Mouse (Mus musculus) adrenal gland (tissue): ENCODE measurements at regions not wholly inside any gene's neighbourhood (a gene's known extent, or its start where the extent isn't known, plus 50 kb on each side); places are given as distances from the start of the nearest gene placed in this dataset.
"Not testable (repeated sequence)": the region's sequence is repeated elsewhere in the genome, so short reads cannot be mapped to it uniquely, and the experiment has no call there.

Source experiments
- intact Hi-C: fragments of 180-260 bp; cut with DNase I; formaldehyde crosslinking; loops from one replicate; pipeline ENCODE4 v1.15.1; 2025

DNA sequence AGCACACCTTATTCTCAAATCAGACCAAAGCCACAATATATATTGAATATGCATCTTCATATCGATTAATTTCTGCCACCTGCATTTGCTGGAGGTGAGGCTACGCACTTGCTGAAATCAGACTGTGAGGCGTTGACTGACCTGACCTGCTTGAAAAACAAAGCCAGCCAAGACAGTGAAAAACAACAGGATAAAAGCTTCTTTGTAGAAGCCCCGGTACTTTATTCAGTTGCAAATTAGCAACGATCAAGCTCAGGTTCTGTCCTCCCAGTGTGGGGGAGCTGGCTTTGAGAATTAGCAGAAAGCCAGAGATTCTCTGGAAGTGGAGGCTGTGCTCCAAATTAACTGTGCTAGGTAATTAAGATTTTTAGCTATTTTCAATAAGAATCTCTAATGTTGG is 100.6 kb downstream of the Vmn2r79 start:
- intact Hi-C loops: no loop called here

GRCm38 (mm10) chr7:87099611-87100010 is 103.7 kb downstream of the Vmn2r79 start:
- intact Hi-C loops: not testable (repeated sequence)

GRCm38 (mm10) chr7:87100377-87100776 is 104.5 kb downstream of the Vmn2r79 start:
- intact Hi-C loops: not testable (repeated sequence)

DNA sequence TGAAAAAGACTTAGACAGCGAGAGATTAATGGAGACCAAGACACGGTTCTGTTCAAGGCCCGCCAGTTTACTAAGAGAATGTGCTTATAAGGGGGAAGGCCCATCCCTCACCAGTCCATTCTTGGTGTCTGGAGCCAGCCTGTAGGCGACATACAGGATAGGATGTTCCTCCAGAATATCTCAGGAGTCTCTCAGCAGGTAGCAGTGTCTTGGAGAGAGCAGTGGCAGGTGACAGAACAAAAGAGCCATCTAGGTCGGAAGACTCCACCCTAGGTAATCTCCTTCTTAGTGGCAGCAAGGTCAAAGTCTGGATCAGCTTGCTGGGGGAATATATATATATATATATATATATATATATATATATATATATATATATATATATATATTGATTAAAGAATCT is 105.4 kb downstream of the Vmn2r79 start:
- intact Hi-C loops: not testable (repeated sequence)

- intact Hi-C loops: loop anchor here (10.0 kb wide), 2 partner anchors 454 to 1434 kb away; no protein-coding TSS in a partner anchor
These were observed 114.5 kb downstream of the Vmn2r79 start for GRCm38 (mm10) chr7:87110312-87110984.

DNA sequence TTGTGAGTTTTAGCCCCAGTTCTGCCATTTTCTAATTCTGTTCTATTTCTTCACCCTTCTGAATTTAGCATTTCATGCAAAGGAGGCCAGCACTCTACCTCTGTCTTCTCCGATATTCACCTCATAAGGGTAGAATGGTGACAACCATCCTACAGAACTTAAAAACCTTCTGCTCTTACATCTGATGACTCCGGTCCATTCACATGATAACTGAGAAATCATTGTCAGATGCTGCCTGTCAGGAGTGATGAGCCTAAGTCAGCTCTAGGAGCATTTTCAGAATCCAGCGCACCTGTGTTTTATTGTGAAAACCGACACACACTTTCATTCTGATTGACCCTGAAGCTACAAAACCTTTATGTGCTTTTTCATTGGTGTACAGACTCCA is 115.1 kb downstream of the Vmn2r79 start:
- intact Hi-C loops: loop anchor here (1.0 to 10.0 kb wide), 3 partner anchors 166 to 1434 kb away; no protein-coding TSS in a partner anchor

DNA sequence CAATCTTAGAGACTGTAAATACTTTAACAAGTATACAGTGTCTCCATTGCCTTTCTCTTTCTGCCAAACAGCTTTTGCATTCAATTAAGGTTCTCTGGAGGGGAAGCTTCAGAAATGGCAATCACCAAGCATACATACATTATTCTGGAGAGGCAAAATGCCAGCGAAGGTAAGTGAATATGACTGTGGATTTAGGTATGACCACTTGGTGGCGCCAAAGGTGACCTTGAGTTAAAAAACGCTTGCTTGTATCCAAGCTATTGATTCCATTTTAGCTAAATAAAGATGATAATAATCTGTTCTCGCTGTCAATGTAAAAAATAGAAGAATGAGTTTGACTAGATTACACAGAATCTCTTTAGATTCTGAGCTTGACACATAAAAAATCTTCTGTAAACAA is 117.7 kb downstream of the Vmn2r79 start:
- intact Hi-C loops: loop anchor here (10.0 kb wide), 2 partner anchors 451 to 1431 kb away; no protein-coding TSS in a partner anchor

DNA sequence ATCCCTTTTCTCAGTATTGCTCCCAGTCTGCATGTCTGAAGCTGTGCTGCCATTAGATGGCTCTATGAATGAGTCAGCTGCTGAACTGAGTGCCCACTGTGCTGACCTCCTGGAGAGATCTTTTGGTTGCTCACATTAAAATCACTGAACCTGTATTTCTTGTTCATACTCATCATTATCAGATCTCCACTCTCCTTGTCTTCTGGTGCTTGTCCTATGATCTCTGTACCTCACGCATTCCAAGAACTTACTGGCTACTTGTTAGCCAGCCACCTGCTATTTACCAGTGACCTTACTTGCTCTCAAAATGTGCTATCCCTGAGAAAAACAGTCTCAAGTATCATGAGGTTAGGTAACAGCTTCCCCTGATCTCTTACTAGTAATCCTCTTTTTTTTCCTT is 123.4 kb upstream of the Nox4 start:
- intact Hi-C loops: no loop called here

GRCm38 (mm10) chr7:87145896-87146295 is 100.0 kb upstream of the Nox4 start:
- intact Hi-C loops: no loop called here

DNA sequence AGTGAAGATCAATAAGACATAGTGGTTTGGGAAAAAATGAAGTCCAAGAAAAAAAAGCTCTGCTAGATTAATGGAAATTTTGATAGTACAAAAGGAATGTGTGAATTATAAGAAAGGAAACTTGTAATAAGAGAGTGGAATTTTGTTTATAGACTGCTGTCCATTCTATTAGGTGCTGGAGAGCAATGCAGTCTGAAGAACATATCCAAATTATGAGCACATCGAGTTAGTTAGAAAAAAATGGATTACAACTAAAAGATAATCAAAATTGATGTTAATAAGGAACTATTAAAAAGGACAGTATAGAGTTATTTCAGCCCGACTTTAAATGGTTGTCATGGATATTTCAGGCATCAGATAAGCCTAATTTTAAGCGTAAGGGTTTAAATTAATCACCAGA is 98.2 kb upstream of the Nox4 start:
- intact Hi-C loops: no loop called here

GRCm38 (mm10) chr7:87148681-87149080 is 97.2 kb upstream of the Nox4 start:
- intact Hi-C loops: no loop called here

- intact Hi-C loops: no loop called here
These were observed 94.9 kb upstream of the Nox4 start for GRCm38 (mm10) chr7:87150991-87151390.

GRCm38 (mm10) chr7:87186443-87187153 is 59.3 kb upstream of the Nox4 start:
- intact Hi-C loops: no loop called here

DNA sequence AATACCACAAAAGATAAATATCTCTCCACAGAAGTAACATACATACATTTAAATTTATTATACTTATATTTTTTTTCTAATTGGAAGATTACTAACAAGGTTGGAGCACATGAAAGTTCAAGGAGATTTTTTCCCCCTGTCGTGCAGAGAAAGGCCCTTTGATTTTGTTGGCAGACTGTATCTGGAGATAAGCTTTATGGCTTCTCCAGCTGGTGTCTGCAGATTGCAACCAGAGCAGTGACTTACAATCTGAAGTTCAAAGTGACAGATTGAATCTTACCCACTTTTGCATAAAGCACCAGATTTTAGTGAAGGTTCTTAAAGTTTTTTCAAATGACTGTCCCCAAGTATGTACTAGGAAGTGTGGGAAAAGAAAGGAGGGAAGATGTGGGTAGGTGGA is 50.2 kb upstream of the Nox4 start:
- intact Hi-C loops: no loop called here
